Mouse (Mus musculus) forebrain, postnatal 0 days (tissue): Measurements from ENCODE around the gene Gdap1l1. TPM values are rescaled to one million over a fixed set of nuclear protein-coding genes. Genes with fewer than 3 reads are reported as not detected.

ENCODE experiments used
- ATAC-seq: fragments of 200-750 bp; cut with Nextera tagmentation; 2 replicates; pipeline ENCODE4 v1.8.0; 2017; ENCODE audit warnings: mild to moderate bottlenecking, moderate library complexity
- DNase-seq: peaks from one replicate; pipeline ENCODE4 v3.0.0-alpha.2; 2015
- H3K27ac ChIP-seq: fragments of 300-500 bp; sonication (generic); 2 replicates; pipeline ENCODE4 v1.5.1; 2014; ENCODE audit warnings: low read depth, mild to moderate bottlenecking, antibody characterized with exemption, low read length, moderate library complexity, mixed read lengths
- H3K27me3 ChIP-seq: fragments of 300-500 bp; sonication (generic); 2 replicates; pipeline ENCODE4 v1.6.1; 2014; ENCODE audit warnings: mild to moderate bottlenecking, low read length, mixed read lengths; ENCODE audit not compliant: insufficient read depth
- H3K36me3 ChIP-seq: fragments of 300-500 bp; sonication (generic); 2 replicates; pipeline ENCODE4 v1.6.1; 2014; ENCODE audit warnings: mild to moderate bottlenecking, moderate library complexity; ENCODE audit not compliant: insufficient read depth
- H3K4me1 ChIP-seq: fragments of 300-500 bp; sonication (generic); 2 replicates; pipeline ENCODE4 v1.6.1; 2014; ENCODE audit warnings: antibody characterized with exemption; ENCODE audit not compliant: insufficient read depth
- H3K4me2 ChIP-seq: fragments of 300-500 bp; sonication (generic); 2 replicates; pipeline ENCODE4 v1.6.1; 2014; ENCODE audit warnings: low read depth, mild to moderate bottlenecking, moderate library complexity
- H3K4me3 ChIP-seq: fragments of 300-500 bp; sonication (generic); 2 replicates; pipeline ENCODE4 v1.5.1; 2014; ENCODE audit warnings: low read depth, low read length, mixed read lengths
- H3K9ac ChIP-seq: fragments of 300-500 bp; sonication (generic); 2 replicates; pipeline ENCODE4 v1.6.1; 2014; ENCODE audit warnings: mild to moderate bottlenecking
- H3K9me3 ChIP-seq: fragments of 300-500 bp; sonication (generic); 2 replicates; pipeline ENCODE4 v1.6.1; 2016; ENCODE audit warnings: low read length
- CTCF ChIP-seq: sonication (generic); IDR thresholded peaks from 2 replicates; pipeline ENCODE4 v1.5.1; 2016; ENCODE audit warnings: antibody characterized with exemption, control low read depth, low read depth
- WGBS: fragments of 180-500 bp; shearing (Covaris S2); extraction: QIAGEN DNeasy Blood & Tissue Kit; methylation state at CpG from one replicate; pipeline ENCODE4 v1.1.7; 2014; 5-methylcytosine and 5-hydroxymethylcytosine counted together
- polyA plus RNA-seq: library from polyadenylated mRNA; unstranded; fragments of >200 nt; fragmentation: Nextera tagmentation; extraction: Ambion mirVana; gene quantifications from 2 replicates; pipeline ENCODE4 v1.2.1, GENCODE M21; 2015
- total RNA-seq: library from RNA; depleted of rRNA; stranded (reverse); fragments of >200 nt; gene quantifications from 2 replicates; pipeline ENCODE4 v1.2.3, GENCODE M21; 2014

Gdap1l1 gene
- total and polyA plus RNA-seq, 2 experiments from 2014 or later: 106 to 134 TPM

GRCm38 (mm10) chr2:163438619-163439451 is 559 bp downstream of the Gdap1l1 start:
- peak overlapping the region; percentile 94 for H3K9ac ChIP-seq
- DNase-seq (peak; percentile 69), ATAC-seq (peak; percentile 60)
- H3K27me3 ChIP-seq: no peaks in the 10 kb centered on the region
- H3K4me2 ChIP-seq: peak overlapping the region; percentile 72
- WGBS: 1% methylated on average over 30 of the region's 30 CpGs
- no peaks in the 10 kb centered on the region for H3K9me3 ChIP-seq
- peaks cover 4% of the 10 kb centered on the region; the same call in 1 of the 2 replicates for H3K36me3 ChIP-seq
- H3K4me1 ChIP-seq: peaks cover 18% of the 10 kb centered on the region
- H3K27ac ChIP-seq: peak overlapping the region; percentile 88
- TF ChIP-seq CTCF: no peak
- peak overlapping the region; percentile 90 for H3K4me3 ChIP-seq

- no peak for TF ChIP-seq CTCF
- H3K9ac ChIP-seq: peak overlapping the region; percentile 94; the same call in 1 of the 2 replicates
- ATAC-seq (no peak), DNase-seq (no peak)
- peak overlapping the region; percentile 90 for H3K4me3 ChIP-seq
- 73% methylated on average over 1 of the region's 1 CpGs for WGBS
- peaks cover 9% of the 10 kb centered on the region; the same call in 1 of the 2 replicates for H3K36me3 ChIP-seq
- peak overlapping the region; percentile 72 for H3K4me2 ChIP-seq
- peaks cover 18% of the 10 kb centered on the region for H3K4me1 ChIP-seq
- H3K27me3 ChIP-seq: no peaks in the 10 kb centered on the region
- no peaks in the 10 kb centered on the region for H3K9me3 ChIP-seq
- no peak overlapping the region for H3K27ac ChIP-seq
Measured at GRCm38 (mm10) chr2:163439488-163439887, 1.2 kb downstream of the Gdap1l1 start.

GRCm38 (mm10) chr2:163443543-163443942 is 5.3 kb downstream of the Gdap1l1 start:
- WGBS: 72% methylated on average over 6 of the region's 6 CpGs
- peaks cover 24% of the 10 kb centered on the region; the same call in 1 of the 2 replicates for H3K36me3 ChIP-seq

GRCm38 (mm10) chr2:163444017-163444416 is 5.7 kb downstream of the Gdap1l1 start:
- Histone ChIP-seq H3K9me3 (no peaks in the 10 kb centered on the region), H3K4me3 (no peak overlapping the region), H3K27ac (no peak overlapping the region), H3K4me2 (no peak overlapping the region), H3K27me3 (no peaks in the 10 kb centered on the region), H3K4me1 (peaks cover 12% of the 10 kb centered on the region), H3K36me3 (peaks cover 24% of the 10 kb centered on the region; the same call in 1 of the 2 replicates), H3K9ac (no peak overlapping the region)
- DNase-seq (no peak), ATAC-seq (no peak)
- TF ChIP-seq CTCF: no peak
- 71% methylated on average over 7 of the region's 7 CpGs for WGBS

More at GRCm38 (mm10) chr2:163443543-163443942, 5.3 kb downstream of the Gdap1l1 start:
- no peaks in the 10 kb centered on the region for H3K9me3 ChIP-seq
- no peak overlapping the region for H3K9ac ChIP-seq
- H3K27me3 ChIP-seq: no peaks in the 10 kb centered on the region
- DNase-seq (no peak), ATAC-seq (no peak)
- H3K4me2 ChIP-seq: no peak overlapping the region
- no peak for TF ChIP-seq CTCF
- no peak overlapping the region for H3K27ac ChIP-seq
- H3K4me1 ChIP-seq: peaks cover 12% of the 10 kb centered on the region
- H3K4me3 ChIP-seq: no peak overlapping the region

GRCm38 (mm10) chr2:163447375-163447774 is 9.1 kb downstream of the Gdap1l1 start:
- ATAC-seq (no peak), DNase-seq (no peak)
- H3K4me2 ChIP-seq: no peak overlapping the region
- no peaks in the 10 kb centered on the region for H3K27me3 ChIP-seq
- H3K4me3 ChIP-seq: no peak overlapping the region
- WGBS: 83% methylated on average over 12 of the region's 12 CpGs
- H3K4me1 ChIP-seq: no peaks in the 10 kb centered on the region
- no peak overlapping the region for H3K27ac ChIP-seq
- no peaks in the 10 kb centered on the region for H3K9me3 ChIP-seq
- H3K36me3 ChIP-seq: peaks cover 39% of the 10 kb centered on the region
- TF ChIP-seq CTCF: no peak
- no peak overlapping the region for H3K9ac ChIP-seq

- Histone ChIP-seq H3K4me3 (no peak overlapping the region), H3K4me2 (no peak overlapping the region), H3K9me3 (no peaks in the 10 kb centered on the region), H3K27me3 (no peaks in the 10 kb centered on the region), H3K36me3 (peaks cover 52% of the 10 kb centered on the region), H3K4me1 (no peaks in the 10 kb centered on the region), H3K27ac (no peak overlapping the region), H3K9ac (no peak overlapping the region)
- no peak for DNase-seq
- ATAC-seq: no peak
- no peak for TF ChIP-seq CTCF
- WGBS: 82% methylated on average over 3 of the region's 3 CpGs
Measured at GRCm38 (mm10) chr2:163449276-163449675, 11.0 kb downstream of the Gdap1l1 start.

GRCm38 (mm10) chr2:163450668-163451295 is 12.5 kb downstream of the Gdap1l1 start:
- peak; percentile 71 for DNase-seq
- no peak for TF ChIP-seq CTCF
- H3K9ac ChIP-seq: no peak overlapping the region
- H3K4me2 ChIP-seq: no peak overlapping the region
- no peaks in the 10 kb centered on the region for H3K27me3 ChIP-seq
- H3K36me3 ChIP-seq: peaks cover 64% of the 10 kb centered on the region
- H3K4me3 ChIP-seq: no peak overlapping the region
- no peak overlapping the region for H3K27ac ChIP-seq
- H3K9me3 ChIP-seq: no peaks in the 10 kb centered on the region
- peak; percentile 66 for ATAC-seq
- H3K4me1 ChIP-seq: no peaks in the 10 kb centered on the region
- 51% methylated on average over 6 of the region's 6 CpGs for WGBS
